Mouse (Mus musculus) ES-E14 (cell line): ENCODE measurements at regions not wholly inside any gene's neighbourhood (a gene's known extent, or its start where the extent isn't known, plus 50 kb on each side); places are given as distances from the start of the nearest gene placed in this dataset.

ENCODE experiments used
- DNase-seq: peaks from one replicate; pipeline ENCODE4 v3.0.0-alpha.2; 2013; ENCODE audit warnings: low read depth, low spot score
- H3K27ac ChIP-seq: 2 replicates; pipeline ENCODE4 v1.5.1; 2012; ENCODE audit warnings: low read depth, mild to moderate bottlenecking, low read length, moderate library complexity, mixed read lengths; ENCODE audit not compliant: poor library complexity, insufficient read depth, severe bottlenecking
- H3K36me3 ChIP-seq: 2 replicates; pipeline ENCODE4 v1.6.1; 2012; ENCODE audit warnings: mild to moderate bottlenecking, low read length, moderate library complexity, mixed read lengths; ENCODE audit not compliant: control insufficient read depth, poor library complexity, insufficient read depth, severe bottlenecking
- H3K4me1 ChIP-seq, 2 experiments: fragments of 150-350 bp in 1 of 2; sonication (generic) in 1 of 2; 2 replicates each; pipeline ENCODE4 v1.6.1; 2012; ENCODE audit warnings: low read length in 2 of 2, mild to moderate bottlenecking in 1 of 2, mixed read lengths in 1 of 2; ENCODE audit not compliant: control insufficient read depth in 2 of 2, insufficient read depth in 2 of 2, poor library complexity in 1 of 2
- H3K4me3 ChIP-seq, 2 experiments: fragments of 150-350 bp in 1 of 2; sonication (generic) in 1 of 2; 2 replicates each; pipeline ENCODE4 v1.5.1; 2012; ENCODE audit warnings: low read length in 2 of 2, low read depth in 1 of 2, mild to moderate bottlenecking in 1 of 2, mixed read lengths in 1 of 2; ENCODE audit not compliant: insufficient read depth in 1 of 2, poor library complexity in 1 of 2, severe bottlenecking in 1 of 2
- H3K9ac ChIP-seq: 2 replicates; pipeline ENCODE4 v1.6.1; 2012; ENCODE audit warnings: low read depth, mild to moderate bottlenecking, low read length, mixed read lengths; ENCODE audit not compliant: poor library complexity, insufficient read depth, severe bottlenecking
- H3K9me3 ChIP-seq: fragments of 150-350 bp; sonication (generic); 2 replicates; pipeline ENCODE4 v1.6.1; 2012; ENCODE audit warnings: low read depth, mild to moderate bottlenecking, low read length; ENCODE audit not compliant: control insufficient read depth, insufficient read depth
- CHD2 ChIP-seq: IDR thresholded peaks from 2 replicates; pipeline ENCODE4 v1.6.1; 2014; ENCODE audit warnings: mild to moderate bottlenecking, low read depth, low read length, inconsistent platforms
- HCFC1 ChIP-seq: IDR thresholded peaks from 2 replicates; pipeline ENCODE4 v1.6.1; 2012; ENCODE audit warnings: low read length, inconsistent platforms, borderline replicate concordance; ENCODE audit not compliant: insufficient read depth
- MAFK ChIP-seq: IDR thresholded peaks from 2 replicates; pipeline ENCODE4 v1.6.1; 2014; ENCODE audit warnings: mild to moderate bottlenecking, low read depth, low read length, inconsistent platforms; ENCODE audit not compliant: insufficient read depth
- ZC3H11A ChIP-seq: IDR thresholded peaks from 2 replicates; pipeline ENCODE4 v1.6.1; 2012; ENCODE audit warnings: low read depth, mild to moderate bottlenecking, inconsistent platforms, low read length, borderline replicate concordance
- ZNF384 ChIP-seq: IDR thresholded peaks from 2 replicates; pipeline ENCODE4 v1.6.1; 2012; ENCODE audit warnings: low read depth, low read length, inconsistent platforms
- in situ Hi-C, 2 experiments: fragments of 600-800 bp; cut with MboI; formaldehyde crosslinking; loops; one replicate each; pipeline ENCODE4 v1.15.1; 2025; ENCODE audit warnings: low sequenced_read_pairs in 2 of 2, inconsistent platforms in 1 of 2; ENCODE audit not compliant: unreplicated experiment in 2 of 2

- Histone ChIP-seq H3K27ac (no peak overlapping the region), H3K4me1 (no peaks in the 10 kb centered on the region), H3K36me3 (no peaks in the 10 kb centered on the region), H3K4me3 (no peak overlapping the region), H3K9me3 (no peaks in the 10 kb centered on the region), H3K9ac (no peak overlapping the region)
- DNase-seq = no peak
- no peak for TF ChIP-seq HCFC1
- no peak for TF ChIP-seq MAFK
- TF ChIP-seq ZNF384 = no peak
- TF ChIP-seq CHD2 = no peak
- in situ Hi-C loops = no loop called here
Measured at GRCm38 (mm10) chr15:61800155-61800554, 877.3 kb upstream of the A1bg start.

- TF ChIP-seq ZNF384 (no peak), ZC3H11A (no peak), CHD2 (no peak), MAFK (no peak), HCFC1 (no peak)
- in situ Hi-C loops = no loop called here
- DNase-seq = no peak
- Histone ChIP-seq H3K27ac (no peak overlapping the region), H3K9me3 (no peaks in the 10 kb centered on the region), H3K36me3 (no peaks in the 10 kb centered on the region), H3K4me1 (no peaks in the 10 kb centered on the region), H3K4me3 (no peak overlapping the region), H3K9ac (no peak overlapping the region)
Measured at GRCm38 (mm10) chr15:61797827-61798226, 875.0 kb upstream of the A1bg start.

- Histone ChIP-seq H3K4me1 (no peaks in the 10 kb centered on the region), H3K9me3 (no peaks in the 10 kb centered on the region), H3K4me3 (no peak overlapping the region), H3K27ac (no peak overlapping the region), H3K9ac (no peak overlapping the region), H3K36me3 (no peaks in the 10 kb centered on the region)
- no peak for DNase-seq
- TF ChIP-seq MAFK = no peak
- in situ Hi-C loops = no loop called here
Measured at GRCm38 (mm10) chr15:61794506-61794905, 871.7 kb upstream of the A1bg start.

- Histone ChIP-seq H3K9me3 (no peaks in the 10 kb centered on the region), H3K36me3 (no peaks in the 10 kb centered on the region), H3K4me1 (no peaks in the 10 kb centered on the region), H3K27ac (no peak overlapping the region), H3K4me3 (no peak overlapping the region), H3K9ac (no peak overlapping the region)
- no peak for DNase-seq
- in situ Hi-C loops = no loop called here
- no peak for TF ChIP-seq MAFK
- no peak for TF ChIP-seq HCFC1
- TF ChIP-seq CHD2 = no peak
Measured at GRCm38 (mm10) chr15:61789847-61790562, 867.2 kb upstream of the A1bg start.

- Histone ChIP-seq H3K4me3 (no peak overlapping the region), H3K9me3 (no peaks in the 10 kb centered on the region), H3K27ac (no peak overlapping the region), H3K36me3 (no peaks in the 10 kb centered on the region), H3K9ac (no peak overlapping the region), H3K4me1 (no peaks in the 10 kb centered on the region)
- no peak for TF ChIP-seq CHD2
- no peak for TF ChIP-seq MAFK
- TF ChIP-seq ZNF384 = no peak
- TF ChIP-seq ZC3H11A = no peak
- TF ChIP-seq HCFC1 = no peak
- in situ Hi-C loops = no loop called here
- DNase-seq = no peak
Measured at GRCm38 (mm10) chr15:61787046-61787445, 864.2 kb upstream of the A1bg start.
